Mouse (Mus musculus) stomach, postnatal 0 days (tissue): Measurements from ENCODE around the gene Zscan10.

Experiments
- CTCF ChIP-seq: IDR thresholded peaks from 2 replicates; pipeline ENCODE4 v1.5.1; 2016; ENCODE audit warnings: antibody characterized with exemption, low read depth, mild to moderate bottlenecking, moderate library complexity
- EP300 ChIP-seq: optimal IDR thresholded peaks from 2 replicates; pipeline ENCODE3; 2016; ENCODE audit warnings: antibody characterized with exemption

DNA sequence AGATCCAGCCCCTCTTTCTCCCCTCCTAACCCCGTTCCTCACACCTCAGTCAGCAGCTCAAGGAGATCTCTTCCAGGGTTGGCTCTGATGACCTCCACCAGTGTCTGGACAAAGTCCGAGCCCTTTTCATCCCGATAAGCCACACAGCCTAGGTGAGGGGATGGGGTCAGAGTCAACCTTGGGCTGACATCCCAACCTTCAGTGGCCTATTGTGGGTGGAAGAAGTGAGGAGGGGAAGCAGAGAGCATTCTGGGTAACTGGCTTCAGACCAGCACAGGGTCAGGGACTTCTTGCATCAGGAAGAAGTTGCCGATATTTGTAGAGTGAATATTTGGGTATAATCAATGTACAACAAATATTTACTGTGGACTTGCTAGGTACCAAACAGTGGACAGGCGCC is 48.7 kb upstream of the Zscan10 start:
- TF ChIP-seq CTCF (no peak), EP300 (no peak)
